Mouse (Mus musculus) hindbrain, postnatal 0 days (tissue): ENCODE measurements around the gene Rfc4. TPM values are rescaled to one million over a fixed set of nuclear protein-coding genes. Genes with fewer than 3 reads are reported as not detected.

ENCODE experiments used
- ATAC-seq: fragments of 200-750 bp; cut with Nextera tagmentation; 2 replicates; pipeline ENCODE4 v1.8.0; 2017; ENCODE audit warnings: mild to moderate bottlenecking, moderate TSS enrichment, moderate library complexity
- DNase-seq: peaks from one replicate; pipeline ENCODE4 v3.0.0-alpha.2; 2015; ENCODE audit warnings: low spot score
- H3K27ac ChIP-seq: fragments of 300-500 bp; sonication (generic); 2 replicates; pipeline ENCODE4 v1.5.1; 2014; ENCODE audit warnings: mild to moderate bottlenecking
- H3K27me3 ChIP-seq: fragments of 300-500 bp; sonication (generic); 2 replicates; pipeline ENCODE4 v1.6.1; 2014; ENCODE audit warnings: low read length, mixed read lengths; ENCODE audit not compliant: insufficient read depth
- H3K36me3 ChIP-seq: fragments of 300-500 bp; sonication (generic); 2 replicates; pipeline ENCODE4 v1.6.1; 2014; ENCODE audit warnings: low read length, mixed read lengths; ENCODE audit not compliant: insufficient read depth
- H3K4me1 ChIP-seq: fragments of 300-500 bp; sonication (generic); 2 replicates; pipeline ENCODE4 v1.6.1; 2014; ENCODE audit warnings: antibody characterized with exemption, low read length, mixed read lengths; ENCODE audit not compliant: insufficient read depth
- H3K4me2 ChIP-seq: fragments of 300-500 bp; sonication (generic); 2 replicates; pipeline ENCODE4 v1.6.1; 2014; ENCODE audit warnings: low read depth, mild to moderate bottlenecking, low read length, moderate library complexity, mixed read lengths
- H3K4me3 ChIP-seq: fragments of 300-500 bp; sonication (generic); 2 replicates; pipeline ENCODE4 v1.5.1; 2014; ENCODE audit warnings: low read length
- H3K9ac ChIP-seq: fragments of 300-500 bp; sonication (generic); replicated peaks from 2 replicates; pipeline ENCODE4 v1.6.1; 2014; ENCODE audit warnings: mild to moderate bottlenecking, low read length, moderate library complexity, mixed read lengths
- H3K9me3 ChIP-seq: fragments of 300-500 bp; sonication (generic); 2 replicates; pipeline ENCODE4 v1.6.1; 2016; ENCODE audit warnings: low read length, mixed read lengths
- CTCF ChIP-seq: IDR thresholded peaks from 2 replicates; pipeline ENCODE4 v1.5.1; 2016; ENCODE audit warnings: antibody characterized with exemption, control low read depth, low read depth
- WGBS: fragments of 180-500 bp; shearing (Covaris S2); extraction: QIAGEN DNeasy Blood & Tissue Kit; methylation state at CpG from one replicate; pipeline ENCODE4 v1.1.7; 2014; 5-methylcytosine and 5-hydroxymethylcytosine counted together
- polyA plus RNA-seq: library from polyadenylated mRNA; unstranded; fragments of >200 nt; fragmentation: Nextera tagmentation; extraction: Ambion mirVana; gene quantifications from 2 replicates; pipeline ENCODE4 v1.2.1, GENCODE M21; 2015
- total RNA-seq: library from RNA; depleted of rRNA; stranded (reverse); fragments of >200 nt; gene quantifications from 2 replicates; pipeline ENCODE4 v1.2.3, GENCODE M21; 2014

Gene Rfc4
- total and polyA plus RNA-seq, 2 experiments from 2014 or later = 22.1 to 31.6 TPM

DNA sequence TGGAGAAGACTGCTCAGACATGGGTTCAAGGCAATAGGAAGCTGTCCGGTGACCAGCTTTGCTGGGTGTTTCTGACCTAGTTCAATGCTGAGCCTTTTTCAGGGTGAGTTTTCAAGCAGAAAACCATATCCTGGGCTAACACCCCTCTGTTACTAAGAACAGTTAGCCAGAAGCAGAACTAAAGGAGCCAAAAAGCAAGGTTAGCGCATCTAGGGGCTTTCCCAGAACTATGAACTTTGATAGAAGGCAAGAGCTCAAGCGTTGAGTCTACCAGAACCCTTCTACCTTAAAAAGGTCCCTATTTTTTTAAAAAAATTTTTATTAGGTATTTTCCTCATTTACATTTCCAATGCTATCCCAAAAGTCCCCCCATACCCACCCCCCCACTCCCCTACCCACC lies 13.4 kb upstream of the Rfc4 start:
- no peaks in the 10 kb centered on the region for H3K4me1 ChIP-seq
- H3K27ac ChIP-seq = no peak overlapping the region
- no peaks in the 10 kb centered on the region for H3K36me3 ChIP-seq
- no peak overlapping the region for H3K4me3 ChIP-seq
- TF ChIP-seq CTCF = no peak
- H3K9me3 ChIP-seq = no peaks in the 10 kb centered on the region
- ATAC-seq (no peak), DNase-seq (no peak)
- H3K4me2 ChIP-seq = no peak overlapping the region
- 98% methylated on average over 3 of the region's 3 CpGs for WGBS
- H3K9ac ChIP-seq = no peak overlapping the region
- H3K27me3 ChIP-seq = no peaks in the 10 kb centered on the region

DNA sequence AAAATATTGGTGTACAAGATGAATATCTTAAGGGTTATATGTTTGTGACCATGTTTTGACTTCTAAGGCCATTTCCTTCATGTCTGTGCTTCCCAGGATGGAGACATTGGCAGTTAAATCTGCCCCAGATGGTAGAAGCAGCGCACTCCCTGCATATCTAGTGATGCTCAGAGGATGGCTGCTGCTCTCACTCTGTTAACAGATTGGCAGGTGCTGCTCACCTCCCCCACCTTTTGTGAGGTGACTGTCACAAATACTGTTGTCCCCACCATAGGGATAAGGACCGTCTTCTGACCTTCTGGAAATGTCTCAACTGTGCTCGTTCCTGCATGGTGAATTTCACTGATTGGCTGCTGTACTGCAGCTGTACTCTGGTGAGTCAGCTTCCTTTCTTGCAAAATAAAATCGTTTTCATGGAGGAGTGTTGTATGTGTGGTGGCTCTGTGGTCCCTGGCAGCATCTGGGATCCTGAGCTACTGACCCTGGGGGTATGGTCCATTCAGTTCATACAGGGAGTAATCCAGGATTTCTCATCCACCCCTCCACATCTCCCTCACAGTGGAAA lies 9.0 kb upstream of the Rfc4 start:
- H3K4me2 ChIP-seq = no peak overlapping the region
- TF ChIP-seq CTCF = no peak
- H3K9ac ChIP-seq = no peak overlapping the region
- ATAC-seq (0 out of 2 replicates have a peak, but pooled peaks have one; percentile 29), DNase-seq (no peak)
- no peak overlapping the region for H3K4me3 ChIP-seq
- no peaks in the 10 kb centered on the region for H3K9me3 ChIP-seq
- no peaks in the 10 kb centered on the region for H3K36me3 ChIP-seq
- no peaks in the 10 kb centered on the region for H3K4me1 ChIP-seq
- H3K27ac ChIP-seq = no peak overlapping the region
- WGBS = 56% methylated on average over 4 of the region's 4 CpGs
- H3K27me3 ChIP-seq = no peaks in the 10 kb centered on the region

DNA sequence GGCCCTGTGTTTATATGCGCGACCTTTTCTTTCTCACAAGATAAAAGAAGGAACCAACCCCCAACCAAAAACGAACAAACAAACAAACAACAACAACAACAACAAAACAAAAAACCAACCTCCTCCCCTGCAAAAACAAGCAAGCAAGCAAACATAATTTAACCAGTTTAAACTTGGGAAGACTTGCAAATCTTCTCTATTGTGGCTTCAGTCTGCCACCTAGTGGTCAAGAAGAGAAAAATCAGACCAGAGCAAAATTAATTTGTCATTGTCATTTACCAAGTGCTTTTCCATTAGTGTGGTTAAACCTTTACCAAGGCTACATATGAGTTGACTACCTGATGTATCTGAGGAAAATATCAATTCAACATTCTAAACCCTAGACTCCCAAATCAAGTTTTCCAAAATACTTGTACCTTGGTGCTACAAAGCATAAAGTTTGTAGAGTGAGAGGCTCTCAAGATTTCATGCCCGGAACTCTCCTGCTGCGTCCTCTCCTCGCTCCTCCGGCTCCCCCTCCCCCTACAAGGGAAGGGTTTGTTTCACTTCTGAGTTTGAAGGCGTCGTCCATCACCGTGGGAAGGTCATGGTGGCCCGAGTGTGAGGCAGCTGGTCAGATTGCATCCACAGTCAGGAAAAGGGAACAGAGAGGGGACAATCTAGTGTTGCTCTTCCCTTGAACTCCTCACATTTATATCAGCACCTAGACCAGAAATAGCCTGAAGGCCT lies 8.0 kb upstream of the Rfc4 start:
- H3K4me2 ChIP-seq = no peak overlapping the region
- H3K27ac ChIP-seq = no peak overlapping the region
- TF ChIP-seq CTCF = peak; percentile 83
- H3K9me3 ChIP-seq = no peaks in the 10 kb centered on the region
- no peaks in the 10 kb centered on the region for H3K4me1 ChIP-seq
- DNase-seq = peak; percentile 74
- no peaks in the 10 kb centered on the region for H3K36me3 ChIP-seq
- WGBS = 17% methylated on average over 11 of the region's 11 CpGs
- no peaks in the 10 kb centered on the region for H3K27me3 ChIP-seq
- no peak overlapping the region for H3K4me3 ChIP-seq
- 0 out of 2 replicates have a peak, but pooled peaks have one; percentile 25 for ATAC-seq
- no peak overlapping the region for H3K9ac ChIP-seq

DNA sequence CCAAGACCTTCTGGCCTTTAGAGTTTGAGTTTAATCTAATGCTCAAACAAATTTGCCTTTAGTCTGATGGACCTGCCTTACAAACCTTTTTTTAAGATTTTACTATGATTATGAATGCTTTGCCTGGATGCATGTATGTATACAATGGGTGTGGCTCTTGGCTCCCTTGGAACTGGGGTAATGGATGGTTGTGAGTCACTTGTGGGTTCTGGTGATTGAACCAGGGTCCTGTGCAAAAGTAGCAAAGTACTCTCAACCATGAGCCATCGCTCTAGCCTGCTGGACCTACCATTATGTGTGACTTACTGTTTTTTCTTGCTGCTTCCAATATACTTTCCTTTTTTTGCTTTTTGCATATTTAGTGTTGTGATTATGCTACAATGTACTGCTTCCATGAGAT lies 4.8 kb upstream of the Rfc4 start:
- H3K9ac ChIP-seq = no peak overlapping the region
- ATAC-seq (no peak), DNase-seq (no peak)
- no peak overlapping the region for H3K4me3 ChIP-seq
- 95% methylated on average over 1 of the region's 1 CpGs for WGBS
- TF ChIP-seq CTCF = no peak
- no peak overlapping the region for H3K4me2 ChIP-seq
- H3K27me3 ChIP-seq = no peaks in the 10 kb centered on the region
- H3K36me3 ChIP-seq = no peaks in the 10 kb centered on the region
- no peaks in the 10 kb centered on the region for H3K9me3 ChIP-seq
- peaks cover 5% of the 10 kb centered on the region; the same call in 1 of the 2 replicates for H3K4me1 ChIP-seq
- H3K27ac ChIP-seq = no peak overlapping the region

DNA sequence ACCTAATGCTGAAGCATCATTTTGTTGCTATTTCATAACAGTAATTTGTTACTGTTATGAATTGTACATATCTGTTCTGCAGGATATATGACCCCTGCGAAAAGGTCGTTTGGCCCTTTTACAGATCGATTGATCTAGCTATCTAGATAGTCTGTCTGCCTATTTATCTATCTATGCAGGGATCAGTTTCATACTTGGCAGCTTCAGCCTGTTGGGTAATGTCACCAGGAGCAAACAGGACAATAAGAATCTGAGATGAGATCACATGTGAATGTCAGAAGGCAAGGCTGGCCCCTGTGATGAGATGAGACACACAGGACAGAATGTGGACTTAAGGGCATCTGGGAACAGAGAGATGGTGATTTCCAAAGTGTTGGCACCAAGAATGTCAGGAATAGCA lies 2.8 kb upstream of the Rfc4 start:
- Histone ChIP-seq H3K4me1 (peaks cover 5% of the 10 kb centered on the region; the same call in 1 of the 2 replicates), H3K4me2 (no peak overlapping the region), H3K9ac (no peak overlapping the region), H3K9me3 (no peaks in the 10 kb centered on the region), H3K27me3 (no peaks in the 10 kb centered on the region), H3K27ac (no peak overlapping the region), H3K4me3 (no peak overlapping the region), H3K36me3 (no peaks in the 10 kb centered on the region)
- DNase-seq (no peak), ATAC-seq (no peak)
- no peak for TF ChIP-seq CTCF
- 89% methylated on average over 3 of the region's 3 CpGs for WGBS

DNA sequence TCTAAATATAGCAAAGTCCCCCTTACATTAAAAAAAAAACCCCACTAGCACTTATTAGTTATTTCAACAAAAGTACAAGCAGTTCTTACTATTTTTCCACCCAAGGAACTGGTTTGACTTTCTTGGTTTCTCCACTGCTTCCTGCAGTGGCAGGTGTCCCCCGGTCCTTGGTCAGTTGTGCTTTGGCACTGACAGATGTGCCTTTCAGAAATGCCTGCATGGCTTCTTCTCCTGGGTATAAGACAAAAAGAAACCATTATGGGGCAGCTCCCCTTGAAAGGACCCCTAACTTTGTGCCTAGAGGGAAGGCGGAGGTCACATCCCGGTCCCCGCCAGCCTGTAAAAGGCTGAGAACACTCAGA lies 245 bp downstream of the Rfc4 start:
- Histone ChIP-seq H3K36me3 (no peaks in the 10 kb centered on the region), H3K9me3 (no peaks in the 10 kb centered on the region), H3K4me3 (peak overlapping the region; percentile 80), H3K27me3 (no peaks in the 10 kb centered on the region), H3K4me1 (peaks cover 5% of the 10 kb centered on the region; the same call in 1 of the 2 replicates), H3K4me2 (peak overlapping the region; percentile 96), H3K9ac (peak overlapping the region; percentile 90), H3K27ac (peak overlapping the region; percentile 99)
- TF ChIP-seq CTCF = no peak
- ATAC-seq (no peak; the same call in 1 of the 2 replicates), DNase-seq (no peak)
- WGBS = 1% methylated on average over 4 of the region's 4 CpGs

DNA sequence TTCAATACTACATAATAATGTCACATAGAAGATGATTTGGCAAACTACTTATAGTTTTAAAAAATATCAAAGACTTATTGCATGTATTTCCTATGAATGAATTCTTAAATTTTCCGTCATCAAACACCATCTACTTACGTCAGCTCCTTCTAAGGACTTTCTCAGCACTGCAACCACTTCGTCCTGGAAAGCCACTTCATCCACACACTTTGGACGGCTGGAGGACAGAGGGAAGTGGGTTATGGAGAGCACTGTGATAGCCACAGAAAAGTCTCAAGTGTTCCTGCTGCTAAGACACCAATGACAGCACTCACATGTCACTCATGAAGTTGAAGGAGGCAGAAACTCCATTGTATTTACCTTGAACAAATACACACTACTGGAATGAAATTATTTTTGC lies 3.1 kb downstream of the Rfc4 start:
- DNase-seq (no peak), ATAC-seq (no peak)
- Histone ChIP-seq H3K9ac (no peak overlapping the region), H3K27ac (no peak overlapping the region), H3K27me3 (no peaks in the 10 kb centered on the region), H3K9me3 (no peaks in the 10 kb centered on the region), H3K4me1 (peaks cover 5% of the 10 kb centered on the region; the same call in 1 of the 2 replicates), H3K4me3 (no peak overlapping the region), H3K36me3 (peaks cover 5% of the 10 kb centered on the region; the same call in 1 of the 2 replicates), H3K4me2 (no peak overlapping the region)
- 91% methylated on average over 4 of the region's 4 CpGs for WGBS
- no peak for TF ChIP-seq CTCF
